In the genomic region with DNA sequence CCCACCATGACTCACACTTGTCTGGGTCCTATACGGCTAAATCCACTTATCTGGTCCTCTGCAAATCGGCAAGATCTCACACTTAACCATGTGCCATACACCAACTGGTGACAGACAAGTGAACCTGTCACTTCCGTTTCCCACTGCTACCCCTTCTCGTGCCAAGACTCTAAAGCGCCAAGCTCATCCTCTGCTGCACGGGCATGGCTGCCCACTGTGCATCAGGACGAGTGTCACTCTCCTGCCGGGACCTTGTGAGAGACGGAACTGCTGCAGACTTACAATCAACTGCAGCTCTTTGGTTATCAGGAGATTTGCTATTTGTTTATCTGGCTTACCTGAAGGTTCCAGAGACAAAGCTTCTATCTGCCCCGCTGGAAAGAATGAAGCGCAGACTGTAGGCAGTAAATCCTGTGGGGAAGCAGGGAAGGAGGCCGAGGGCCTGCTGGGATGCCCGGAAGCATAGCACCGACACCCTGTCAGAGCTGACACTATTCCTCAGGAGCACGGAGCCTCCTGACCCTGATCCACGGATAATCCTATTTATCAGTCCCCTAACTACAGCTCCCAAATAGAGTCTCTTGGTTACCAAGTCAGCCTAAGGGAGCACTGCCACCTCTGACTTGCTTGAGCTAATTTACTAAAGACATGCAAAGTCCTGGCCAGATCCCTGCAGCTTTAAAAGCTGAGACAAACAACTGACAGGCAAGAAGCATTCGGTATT, we compare ENCODE assay signal across 11 mouse cellular contexts. TPM values are rescaled to one million over a fixed set of nuclear protein-coding genes. Genes with fewer than 3 reads are reported as not detected.
DNase-seq lines count a peak whose midpoint lies in the region; ATAC-seq lines count a peak whose summit lies in the region.
"Had no signal": no experiment of that assay in that cellular context is flagged by ENCODE, and none has a peak within 500 bp of the region (broad histone marks: within the 10 kb centered on the region; RNA-seq: fewer than 3 reads in every experiment).

No protein-coding gene starts in this region.

- peak; percentile 47 for DNase-seq in cerebellum, adult 9-11 months
- peak; percentile 38 for DNase-seq in midbrain, embryonic 10.5 days (ENCODE audit: low spot score)
- peak; percentile 73 for DNase-seq in retina, postnatal 7 days (ENCODE audit: low read depth, low spot score)
- DNase-seq in right cerebral cortex, postnatal 36 days (ENCODE audit: low spot score in 2 of 2) = no peak
- DNase-seq in urinary bladder, postnatal 10 days (ENCODE audit: low spot score) = no peak
- DNase-seq: kidney, postnatal 4 days; lung, adult 18-20 months had no signal

- H3K27me3 ChIP-seq in hindbrain, embryonic 16.5 days (replicated peaks; ENCODE audit: control insufficient read depth, insufficient read depth, low read length) = no peaks in the 10 kb centered on the region
- H3K27me3 ChIP-seq in hindbrain, embryonic 12.5 days = no peaks in the 10 kb centered on the region
- peaks cover 33% of the 10 kb centered on the region; the same call in 1 of the 2 replicates for H3K27me3 ChIP-seq in midbrain, embryonic 10.5 days (ENCODE audit: low read depth, poor library complexity, severe bottlenecking)
- H3K27me3 ChIP-seq: CH12.LX; intestine, embryonic 15.5 days had no signal

- H3K9me3 ChIP-seq in hindbrain, embryonic 16.5 days (ENCODE audit: control insufficient read depth, low read length) = no peaks in the 10 kb centered on the region
- no peaks in the 10 kb centered on the region for H3K9me3 ChIP-seq in hindbrain, embryonic 12.5 days (replicated peaks)
- H3K9me3 ChIP-seq in midbrain, embryonic 10.5 days (replicated peaks) = no peaks in the 10 kb centered on the region
- H3K9me3 ChIP-seq: intestine, embryonic 15.5 days had no signal

- ATAC-seq in hindbrain, embryonic 16.5 days = peak; percentile 45; the same call in 1 of the 2 replicates
- no peak for ATAC-seq in hindbrain, embryonic 12.5 days (ENCODE audit: low FRiP score)
- ATAC-seq: intestine, embryonic 15.5 days had no signal

- H3K27ac ChIP-seq in hindbrain, embryonic 16.5 days (ENCODE audit: low read depth, low read length) = no peak overlapping the region
- no peak overlapping the region for H3K27ac ChIP-seq in hindbrain, embryonic 12.5 days
- peak overlapping the region; percentile 42 for H3K27ac ChIP-seq in midbrain, embryonic 10.5 days (replicated peaks)
- H3K27ac ChIP-seq: intestine, embryonic 15.5 days had no signal

- peak overlapping the region; percentile 35 for H3K4me2 ChIP-seq in hindbrain, embryonic 16.5 days (ENCODE audit: low read length)
- no peak overlapping the region for H3K4me2 ChIP-seq in hindbrain, embryonic 12.5 days (replicated peaks)
- H3K4me2 ChIP-seq: intestine, embryonic 15.5 days had no signal

- peaks cover 15% of the 10 kb centered on the region for H3K4me1 ChIP-seq in hindbrain, embryonic 16.5 days (ENCODE audit: control insufficient read depth, insufficient read depth, low read depth, low read length)
- H3K4me1 ChIP-seq in hindbrain, embryonic 12.5 days = peaks cover 13% of the 10 kb centered on the region
- peaks cover 40% of the 10 kb centered on the region for H3K4me1 ChIP-seq in midbrain, embryonic 10.5 days

- WGBS in hindbrain, embryonic 16.5 days = 26% methylated on average over 17 of the region's 17 CpGs
- 36% methylated on average over 17 of the region's 17 CpGs for WGBS in hindbrain, embryonic 12.5 days
- WGBS in midbrain, embryonic 10.5 days = 16% methylated on average over 17 of the region's 17 CpGs

- no peak overlapping the region for H3K4me3 ChIP-seq in hindbrain, embryonic 16.5 days (ENCODE audit: low read length)
- no peak overlapping the region for H3K4me3 ChIP-seq in hindbrain, embryonic 12.5 days
- H3K4me3 ChIP-seq in midbrain, embryonic 10.5 days = peak overlapping the region; percentile 36; the same call in 1 of the 2 replicates
- H3K4me3 ChIP-seq: intestine, embryonic 15.5 days had no signal

- no peaks in the 10 kb centered on the region for H3K36me3 ChIP-seq in hindbrain, embryonic 16.5 days (ENCODE audit: control insufficient read depth, insufficient read depth, low read length)
- H3K36me3 ChIP-seq in hindbrain, embryonic 12.5 days = no peaks in the 10 kb centered on the region
- no peaks in the 10 kb centered on the region for H3K36me3 ChIP-seq in midbrain, embryonic 10.5 days
- H3K36me3 ChIP-seq: intestine, embryonic 15.5 days had no signal

- H3K9ac ChIP-seq in hindbrain, embryonic 16.5 days (ENCODE audit: low read depth, low read length) = peak overlapping the region; percentile 35; the same call in 1 of the 2 replicates
- H3K9ac ChIP-seq in hindbrain, embryonic 12.5 days = no peak overlapping the region
- H3K9ac ChIP-seq: intestine, embryonic 15.5 days had no signal

RNA-seq across cellular contexts. Expression of a gene that starts 9.5 kb away (rescaled TPM):
- 5.0 and 5.5 TPM in 2 replicates for polyA plus RNA-seq in hindbrain, embryonic 16.5 days (2015; fragmentation: Nextera tagmentation; extraction: Ambion mirVana)
- polyA plus RNA-seq in hindbrain, embryonic 12.5 days (2016; fragmentation: Nextera tagmentation; extraction: Ambion mirVana) = 8.7 and 11.2 TPM in 2 replicates
- polyA plus RNA-seq in midbrain, embryonic 10.5 days (2016; fragmentation: Nextera tagmentation; extraction: Ambion mirVana) = 5.8 and 6.5 TPM in 2 replicates

Comparison
In these comparisons a context has a peak if more than half of its experiments do, and no peak if none do; other contexts are left out.
1. DNase-seq: peak in cerebellum, adult 9-11 months (single experiment), midbrain, embryonic 10.5 days (single experiment) and retina, postnatal 7 days (single experiment); none in right cerebral cortex, postnatal 36 days (0 of 2) and urinary bladder, postnatal 10 days (single experiment).